Mouse (Mus musculus) CH12.LX (cell line): ENCODE measurements around the gene Rora. TPM values are rescaled to one million over a fixed set of nuclear protein-coding genes. Genes with fewer than 3 reads are reported as not detected.

Experiments used
- DNase-seq: peaks from one replicate; pipeline ENCODE4 v3.0.0-alpha.2; 2013; ENCODE audit errors: extremely low read depth
- H3K27ac ChIP-seq: 2 replicates; pipeline ENCODE4 v1.5.1; 2012; ENCODE audit warnings: low read depth, mild to moderate bottlenecking, control low read depth, moderate library complexity; ENCODE audit not compliant: insufficient read depth
- H3K27me3 ChIP-seq: replicated peaks from 2 replicates; pipeline ENCODE3; 2012; ENCODE audit warnings: inconsistent platforms
- H3K36me3 ChIP-seq, 2 experiments: replicated peaks in 1 of 2; 2 replicates each; pipeline versions ENCODE3 to v1.6.1; 2012; ENCODE audit warnings: inconsistent platforms in 1 of 2, low read length in 1 of 2, mild to moderate bottlenecking in 1 of 2, mixed read lengths in 1 of 2, moderate library complexity in 1 of 2; ENCODE audit not compliant: control insufficient read depth in 1 of 2, insufficient read depth in 1 of 2
- H3K4me1 ChIP-seq, 2 experiments: 2 replicates each; pipeline ENCODE4 v1.6.1; 2012; ENCODE audit warnings: inconsistent platforms in 1 of 2, moderate library complexity in 1 of 2; ENCODE audit not compliant: insufficient read depth in 2 of 2, control insufficient read depth in 1 of 2
- H3K4me2 ChIP-seq: 2 replicates; pipeline ENCODE4 v1.6.1; 2012; ENCODE audit warnings: low read depth, mild to moderate bottlenecking, control low read depth; ENCODE audit not compliant: poor library complexity, insufficient read depth, severe bottlenecking
- H3K4me3 ChIP-seq, 3 experiments: fragments of 150-350 bp in 1 of 3; sonication (generic) in 1 of 3; replicated peaks in 1 of 3; 2 replicates each; pipeline versions ENCODE3 to v1.5.1; 2011 to 2012; ENCODE audit warnings: low read depth in 2 of 3, low read length in 2 of 3, mild to moderate bottlenecking in 2 of 3, moderate library complexity in 2 of 3, control low read depth in 1 of 3, improper control_type of control experiment in 1 of 3, inconsistent platforms in 1 of 3, mixed read lengths in 1 of 3; ENCODE audit not compliant: poor library complexity in 1 of 3
- H3K79me2 ChIP-seq: replicated peaks from 2 replicates; pipeline ENCODE4 v1.6.1; 2012; ENCODE audit warnings: mild to moderate bottlenecking, moderate library complexity; ENCODE audit not compliant: control insufficient read depth, poor library complexity, insufficient read depth, severe bottlenecking; ENCODE audit errors: extremely low read depth
- H3K9ac ChIP-seq: 2 replicates; pipeline ENCODE4 v1.6.1; 2012; ENCODE audit warnings: low read depth, mild to moderate bottlenecking, control low read depth, moderate library complexity; ENCODE audit not compliant: insufficient read depth
- H3K9me3 ChIP-seq: replicated peaks from 2 replicates; pipeline ENCODE3; 2012; ENCODE audit warnings: low read length, inconsistent platforms, mixed read lengths
- BHLHE40 ChIP-seq: IDR thresholded peaks from 2 replicates; pipeline ENCODE4 v1.6.1; 2011; ENCODE audit warnings: mild to moderate bottlenecking, low read depth, low read length, improper control_type of control experiment
- CHD1 ChIP-seq: IDR thresholded peaks from 2 replicates; pipeline ENCODE4 v1.6.1; 2012; ENCODE audit warnings: low read depth, low read length, improper control_type of control experiment, inconsistent platforms
- ELF1 ChIP-seq: IDR thresholded peaks from 2 replicates; pipeline ENCODE4 v1.6.1; 2014; ENCODE audit warnings: low read depth, mild to moderate bottlenecking, inconsistent platforms, low read length, improper control_type of control experiment
- HCFC1 ChIP-seq: IDR thresholded peaks from 2 replicates; pipeline ENCODE4 v1.6.1; 2012; ENCODE audit warnings: low read depth, mild to moderate bottlenecking, inconsistent platforms, low read length, improper control_type of control experiment
- IRF4 ChIP-seq: IDR thresholded peaks from 2 replicates; pipeline ENCODE4 v1.6.1; 2014; ENCODE audit warnings: low read depth, mild to moderate bottlenecking, inconsistent platforms, low read length, improper control_type of control experiment
- JUND ChIP-seq: conservative IDR thresholded peaks from 2 replicates; pipeline ENCODE4 v1.6.1; 2011; ENCODE audit warnings: low read depth, low read length, improper control_type of control experiment
- KAT2A ChIP-seq: IDR thresholded peaks from 2 replicates; pipeline ENCODE4 v1.6.1; 2012; ENCODE audit warnings: low read length, improper control_type of control experiment, inconsistent platforms; ENCODE audit not compliant: insufficient replicate concordance
- MAZ ChIP-seq: IDR thresholded peaks from 2 replicates; pipeline ENCODE4 v1.6.1; 2012; ENCODE audit warnings: low read depth, mild to moderate bottlenecking, inconsistent platforms, low read length, improper control_type of control experiment, moderate library complexity
- MYC ChIP-seq: IDR thresholded peaks from 2 replicates; pipeline ENCODE4 v1.6.1; 2011; ENCODE audit warnings: low read depth, mild to moderate bottlenecking, improper control_type of control experiment, low read length
- POLR2A ChIP-seq: IDR thresholded peaks from 2 replicates; pipeline ENCODE4 v1.6.1; 2011; ENCODE audit warnings: low read depth, mild to moderate bottlenecking, improper control_type of control experiment, low read length
- RAD21 ChIP-seq: IDR thresholded peaks from 2 replicates; pipeline ENCODE4 v1.6.1; 2011; ENCODE audit warnings: low read depth, mild to moderate bottlenecking, low read length, improper control_type of control experiment, moderate library complexity
- SIN3A ChIP-seq: IDR thresholded peaks from 2 replicates; pipeline ENCODE4 v1.6.1; 2012; ENCODE audit warnings: low read length, improper control_type of control experiment, inconsistent platforms
- TBP ChIP-seq: conservative IDR thresholded peaks from 2 replicates; pipeline ENCODE4 v1.6.1; 2011; ENCODE audit warnings: low read depth, low read length, improper control_type of control experiment
- TCF12 ChIP-seq: IDR thresholded peaks from 2 replicates; pipeline ENCODE4 v1.6.1; 2014; ENCODE audit warnings: low read depth, mild to moderate bottlenecking, inconsistent platforms, low read length, improper control_type of control experiment
- USF1 ChIP-seq: IDR thresholded peaks from 2 replicates; pipeline ENCODE4 v1.6.1; 2014; ENCODE audit warnings: low read depth, mild to moderate bottlenecking, inconsistent platforms, low read length, improper control_type of control experiment
- ZKSCAN1 ChIP-seq: IDR thresholded peaks from 2 replicates; pipeline ENCODE4 v1.6.1; 2012; ENCODE audit warnings: low read depth, inconsistent platforms, low read length, improper control_type of control experiment, borderline replicate concordance
- dilution Hi-C: fragments of 300-500 bp; cut with MboI; formaldehyde crosslinking; loops from 2 replicates; pipeline ENCODE4 v1.14.3; 2020; ENCODE audit warnings: low sequenced_read_pairs; ENCODE audit not compliant: extremely low pct_unique_long_range_greater_than_20kb, extremely low pct_ligation_motif_present
- in situ Hi-C: fragments of 300-500 bp; cut with MboI; formaldehyde crosslinking; loops from 3 replicates; pipeline ENCODE4 v1.14.3; 2019; ENCODE audit warnings: low sequenced_read_pairs, low pct_ligation_motif_present, low pct_unique_long_range_greater_than_20kb, mixed read lengths
- polyA plus RNA-seq: library from polyadenylated mRNA; unstranded; fragments of >175 nt; gene quantifications from 2 replicates; pipeline ENCODE4 v1.2.1, GENCODE M21; 2012; ENCODE audit warnings: low read depth; ENCODE audit not compliant: insufficient read length
- total RNA-seq, 2 experiments: library from RNA; depleted of rRNA; stranded (reverse); fragments of 300-350 nt in 1 of 2; fragments of >200 nt in 1 of 2; gene quantifications; 2 replicates each; pipeline ENCODE4 v1.2.3; 2012 to 2014

Gene Rora
- total and polyA plus RNA-seq, 3 experiments, result 0.36 to 0.66 (median 0.64) TPM

GRCm38 (mm10) chr9:69290018-69290880 is 636.7 kb downstream of the Rora start:
- peak overlapping the region; percentile 24; the same call in 1 of the 2 replicates for H3K9ac ChIP-seq
- H3K27me3 ChIP-seq, result peaks cover 2% of the 10 kb centered on the region
- TF ChIP-seq IRF4 (no peak), KAT2A (no peak), POLR2A (no peak), ZKSCAN1 (no peak), HCFC1 (no peak)
- dilution Hi-C loops (no loop called here), in situ Hi-C loops (loop anchor here (25.0 kb wide), 1 partner anchor 328 kb away; no protein-coding TSS in a partner anchor)
- H3K9me3 ChIP-seq, result peaks cover 6% of the 10 kb centered on the region
- peak overlapping the region; percentile 63 for H3K4me2 ChIP-seq
- peak overlapping the region; percentile 41 to 66 (median 52) for H3K4me3 ChIP-seq
- H3K27ac ChIP-seq, result no peak overlapping the region
- DNase-seq, result no peak
- H3K4me1 ChIP-seq, result peaks cover 0 to 17% of the 10 kb centered on the region in 2 experiments; a peak in 2 of 4 replicates
- H3K36me3 ChIP-seq, result no peaks in the 10 kb centered on the region
- H3K79me2 ChIP-seq, result no peaks in the 10 kb centered on the region

GRCm38 (mm10) chr9:69290881-69291450 is 637.4 kb downstream of the Rora start:
- dilution Hi-C loops (no loop called here), in situ Hi-C loops (loop anchor here (25.0 kb wide), 1 partner anchor 329 kb away; no protein-coding TSS in a partner anchor)
- H3K4me3 ChIP-seq, result peak overlapping the region in 1 of 3 experiments; percentile 66

GRCm38 (mm10) chr9:69291451-69291850 is 637.9 kb downstream of the Rora start:
- Histone ChIP-seq H3K4me1 (peaks cover 0 to 17% of the 10 kb centered on the region in 2 experiments; a peak in 2 of 4 replicates), H3K36me3 (no peaks in the 10 kb centered on the region), H3K79me2 (no peaks in the 10 kb centered on the region), H3K9ac (no peak overlapping the region), H3K27me3 (peaks cover 2% of the 10 kb centered on the region), H3K4me3 (no peak overlapping the region), H3K9me3 (peaks cover 6% of the 10 kb centered on the region), H3K4me2 (no peak overlapping the region), H3K27ac (no peak overlapping the region)
- dilution Hi-C loops (no loop called here), in situ Hi-C loops (loop anchor here (25.0 kb wide), 1 partner anchor 329 kb away; no protein-coding TSS in a partner anchor)
- DNase-seq, result no peak
- no peak for TF ChIP-seq JUND
- TF ChIP-seq USF1, result no peak
- TF ChIP-seq ELF1, result no peak

More at GRCm38 (mm10) chr9:69290881-69291450, 637.4 kb downstream of the Rora start:
- H3K9ac ChIP-seq, result no peak overlapping the region
- no peaks in the 10 kb centered on the region for H3K79me2 ChIP-seq
- H3K4me2 ChIP-seq, result no peak overlapping the region
- H3K36me3 ChIP-seq, result no peaks in the 10 kb centered on the region
- TF ChIP-seq RAD21 (no peak), CHD1 (no peak), TCF12 (no peak), SIN3A (no peak), MAZ (no peak), BHLHE40 (no peak), MYC (no peak), KAT2A (no peak), TBP (no peak), ZKSCAN1 (no peak)
- TF ChIP-seq, all 38 proteins: peak for 0
- Histone ChIP-seq H3K27me3 (peaks cover 2% of the 10 kb centered on the region), H3K4me1 (peaks cover 0 to 17% of the 10 kb centered on the region in 2 experiments; a peak in 2 of 4 replicates), H3K27ac (no peak overlapping the region), H3K9me3 (peaks cover 6% of the 10 kb centered on the region)
- DNase-seq, result no peak
